Comparison of ENCODE assay signal across 11 mouse cellular contexts in the genomic region with DNA sequence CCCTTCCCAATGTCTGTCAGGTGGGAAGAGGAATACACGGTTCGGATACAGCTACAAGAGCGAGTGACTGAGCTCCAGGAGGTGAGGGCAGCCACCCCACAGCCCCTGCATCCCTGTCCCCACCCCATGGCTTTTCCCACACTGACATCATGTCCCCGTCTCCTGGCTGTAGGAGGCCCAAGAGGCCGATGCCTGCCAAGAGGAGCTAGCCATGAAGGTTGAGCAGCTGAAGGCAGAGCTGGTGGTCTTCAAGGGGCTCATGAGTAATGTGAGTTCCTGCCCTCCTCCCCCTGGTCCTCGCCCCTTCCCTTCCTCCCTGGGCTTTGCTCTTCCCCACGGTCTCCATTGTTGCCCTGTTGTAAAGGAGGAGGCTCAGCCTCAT. TPM values are rescaled to one million over a fixed set of nuclear protein-coding genes. Genes with fewer than 3 reads are reported as not detected.
A peak's percentile ranks its signal among the peaks of the same experiment; 100 is the strongest.
DNase-seq lines count a peak whose midpoint lies in the region; ATAC-seq and TF ChIP-seq lines count a peak whose summit lies in the region.
"Had no signal": no experiment of that assay in that cellular context is flagged by ENCODE, and none has a peak within 500 bp of the region (broad histone marks: within the 10 kb centered on the region; RNA-seq: fewer than 3 reads in every experiment).

No protein-coding gene starts in this region.

- no peak for ATAC-seq in liver, embryonic 11.5 days (replicated peaks; ENCODE audit: low FRiP score)
- no peak for ATAC-seq in intestine, embryonic 16.5 days

- no peak overlapping the region for H3K4me3 ChIP-seq in liver, adult 2 months (ENCODE audit: insufficient read depth, low read depth, low read length)
- no peak overlapping the region for H3K4me3 ChIP-seq in liver, embryonic 11.5 days (ENCODE audit: low read depth, low read length)
- H3K4me3 ChIP-seq in bone marrow macrophage, adult 2 months (ENCODE audit: insufficient read depth, low read length) = peak overlapping the region; percentile 44; the same call in 1 of the 2 replicates
- no peak overlapping the region for H3K4me3 ChIP-seq in intestine, embryonic 16.5 days (ENCODE audit: low read length)
- H3K4me3 ChIP-seq: stomach, embryonic 15.5 days had no signal

- WGBS in liver, adult 2 months = 86% methylated on average over 7 of the region's 7 CpGs
- 87% methylated on average over 7 of the region's 7 CpGs for WGBS in liver, embryonic 11.5 days
- 70% methylated on average over 7 of the region's 7 CpGs for WGBS in intestine, embryonic 16.5 days

- H3K9me3 ChIP-seq in liver, embryonic 11.5 days (ENCODE audit: control insufficient read depth, low read length) = no peaks in the 10 kb centered on the region
- no peaks in the 10 kb centered on the region for H3K9me3 ChIP-seq in intestine, embryonic 16.5 days (ENCODE audit: control insufficient read depth, low read length)
- H3K9me3 ChIP-seq: stomach, embryonic 15.5 days had no signal

- peaks cover 14% of the 10 kb centered on the region for H3K4me1 ChIP-seq in liver, adult 2 months (ENCODE audit: control insufficient read depth, insufficient read depth, low read length)
- peaks cover 52% of the 10 kb centered on the region for H3K4me1 ChIP-seq in liver, embryonic 11.5 days (replicated peaks; ENCODE audit: control insufficient read depth, insufficient read depth, low read length)
- peaks cover 34% of the 10 kb centered on the region for H3K4me1 ChIP-seq in bone marrow macrophage, adult 2 months (ENCODE audit: control insufficient read depth, insufficient read depth, low read length)
- peaks cover 42% of the 10 kb centered on the region for H3K4me1 ChIP-seq in intestine, embryonic 16.5 days (ENCODE audit: control insufficient read depth, insufficient read depth, low read length)

- no peaks in the 10 kb centered on the region for H3K27me3 ChIP-seq in liver, adult 2 months (ENCODE audit: control insufficient read depth, insufficient read depth, low read length)
- no peaks in the 10 kb centered on the region for H3K27me3 ChIP-seq in liver, embryonic 11.5 days (replicated peaks; ENCODE audit: control insufficient read depth, insufficient read depth, low read length)
- H3K27me3 ChIP-seq in intestine, embryonic 16.5 days (replicated peaks; ENCODE audit: control insufficient read depth, insufficient read depth, low read length) = no peaks in the 10 kb centered on the region
- H3K27me3 ChIP-seq: stomach, embryonic 15.5 days had no signal

- no peak overlapping the region for H3K4me2 ChIP-seq in liver, embryonic 11.5 days
- no peak overlapping the region for H3K4me2 ChIP-seq in intestine, embryonic 16.5 days (ENCODE audit: low read depth, low read length)

- H3K79me2 ChIP-seq in liver, adult 2 months (ENCODE audit: control insufficient read depth, insufficient read depth, low read length) = peaks cover 12% of the 10 kb centered on the region; the same call in 1 of the 2 replicates

- peak; percentile 96 for DNase-seq in heart, adult 11 months
- no peak for DNase-seq in heart, postnatal 10 days
- DNase-seq in liver, adult 2 months (ENCODE audit: extremely low read depth, low read depth, low spot score) = no peak
- no peak for DNase-seq in liver, embryonic 11.5 days (ENCODE audit: low spot score)
- no peak for DNase-seq in spleen, postnatal 4 days (ENCODE audit: low spot score in 2 of 2)
- DNase-seq in gastrocnemius, postnatal 25 days = no peak
- DNase-seq: adrenal gland, adult 8-10 months; cerebellum, adult 8-10 months had no signal

- no peak for TF ChIP-seq CTCF in liver, adult 2 months (IDR thresholded peaks at IDR 0.05; ENCODE audit: low read depth, low read length)
- TF ChIP-seq CTCF in bone marrow macrophage, adult 2 months (IDR thresholded peaks at IDR 0.05; ENCODE audit: low read depth, low read length) = no peak

- intact Hi-C loops in heart, postnatal 10 days (cut with DNase I) = loop anchor here (1.0 to 5.0 kb wide), 4 partner anchors 13 to 203 kb away; no protein-coding TSS in a partner anchor

- TF ChIP-seq POLR2A in liver, adult 2 months (IDR thresholded peaks at IDR 0.05; ENCODE audit: extremely low read depth, insufficient read depth, low read length) = no peak
- no peak for TF ChIP-seq POLR2A in bone marrow macrophage, adult 2 months (IDR thresholded peaks at IDR 0.05; ENCODE audit: borderline replicate concordance, low read depth, low read length)

- H3K9ac ChIP-seq in liver, adult 2 months (ENCODE audit: low read depth, low read length) = peak overlapping the region; percentile 10; the same call in 1 of the 2 replicates
- no peak overlapping the region for H3K9ac ChIP-seq in liver, embryonic 11.5 days (ENCODE audit: low read depth, low read length)
- H3K9ac ChIP-seq in intestine, embryonic 16.5 days (ENCODE audit: low read depth, low read length) = no peak overlapping the region
- H3K9ac ChIP-seq: stomach, embryonic 15.5 days had no signal

- no peak overlapping the region for H3K27ac ChIP-seq in liver, adult 2 months (replicated peaks; ENCODE audit: insufficient read depth, low read depth, low read length)
- H3K27ac ChIP-seq in liver, embryonic 11.5 days (ENCODE audit: low read depth, low read length) = no peak overlapping the region
- peak overlapping the region; percentile 93; the same call in 1 of the 2 replicates for H3K27ac ChIP-seq in bone marrow macrophage, adult 2 months (ENCODE audit: insufficient read depth, low read depth, low read length)
- 0 out of 2 replicates have a peak overlapping the region, but pooled peaks have one; percentile 1 for H3K27ac ChIP-seq in intestine, embryonic 16.5 days (ENCODE audit: low read length)

- no peaks in the 10 kb centered on the region for H3K36me3 ChIP-seq in liver, adult 2 months (ENCODE audit: control insufficient read depth, insufficient read depth, low read length)
- H3K36me3 ChIP-seq in liver, embryonic 11.5 days (ENCODE audit: control insufficient read depth, insufficient read depth, low read length) = peaks cover 8% of the 10 kb centered on the region
- no peaks in the 10 kb centered on the region for H3K36me3 ChIP-seq in intestine, embryonic 16.5 days (ENCODE audit: control insufficient read depth, insufficient read depth, low read length)

RNA-seq across cellular contexts. Expression of a gene that starts 4.5 kb away (rescaled TPM):
- total RNA-seq in heart, postnatal 10 days (2021) = 10 to 100 TPM; 13.0 to 17.8 TPM
- 2.5 and 2.6 TPM in 2 replicates for total RNA-seq in liver, adult 2 months (2014; rRNA removed)
- polyA plus RNA-seq in liver, adult 2 months (2012; rRNA removed) = 7.5 and 9.9 TPM in 2 replicates
- 7.7 and 9.9 TPM in 2 replicates for polyA plus RNA-seq in liver, embryonic 11.5 days (2014; fragmentation: Nextera tagmentation; extraction: Ambion mirVana)
- polyA plus RNA-seq in bone marrow macrophage, adult 2 months (2012; ENCODE audit: insufficient read depth, insufficient read length, missing spikeins) = 51.8 and 57.0 TPM in 2 replicates
- 4.5 and 5.3 TPM in 2 replicates for polyA plus RNA-seq in intestine, embryonic 16.5 days (2015; fragmentation: Nextera tagmentation; extraction: Ambion mirVana)
- 10 to 100 TPM; 12.4 to 15.3 TPM for total RNA-seq in gastrocnemius, postnatal 25 days (2021)

RNA-seq across cellular contexts. Expression of a gene that starts 16.7 kb away (rescaled TPM):
- 1,000 to 10,000 TPM; 3,414 to 3,559 TPM for total RNA-seq in heart, postnatal 10 days (2021)
- total RNA-seq in liver, adult 2 months (2014; rRNA removed) = 1,072 and 1,474 TPM in 2 replicates
- polyA plus RNA-seq in liver, adult 2 months (2012; rRNA removed) = 2,601 and 2,951 TPM in 2 replicates
- polyA plus RNA-seq in liver, embryonic 11.5 days (2014; fragmentation: Nextera tagmentation; extraction: Ambion mirVana) = 2,450 and 2,526 TPM in 2 replicates
- polyA plus RNA-seq in bone marrow macrophage, adult 2 months (2012; ENCODE audit: insufficient read depth, insufficient read length, missing spikeins) = 229 and 264 TPM in 2 replicates
- polyA plus RNA-seq in intestine, embryonic 16.5 days (2015; fragmentation: Nextera tagmentation; extraction: Ambion mirVana) = 2,256 and 2,328 TPM in 2 replicates
- total RNA-seq in gastrocnemius, postnatal 25 days (2021) = over 10,000 TPM; 11,297 to 11,631 TPM

RNA-seq across cellular contexts. Expression of a gene that starts 17.9 kb away (rescaled TPM):
- 10 to 100 TPM; 23.7 to 25.3 TPM for total RNA-seq in heart, postnatal 10 days (2021)
- total RNA-seq in liver, adult 2 months (2014; rRNA removed) = 8.2 and 9.7 TPM in 2 replicates
- 7.7 and 11.0 TPM in 2 replicates for polyA plus RNA-seq in liver, adult 2 months (2012; rRNA removed)
- 114 and 125 TPM in 2 replicates for polyA plus RNA-seq in liver, embryonic 11.5 days (2014; fragmentation: Nextera tagmentation; extraction: Ambion mirVana)
- 10.7 and 11.4 TPM in 2 replicates for polyA plus RNA-seq in bone marrow macrophage, adult 2 months (2012; ENCODE audit: insufficient read depth, insufficient read length, missing spikeins)
- polyA plus RNA-seq in intestine, embryonic 16.5 days (2015; fragmentation: Nextera tagmentation; extraction: Ambion mirVana) = 59.5 and 66.8 TPM in 2 replicates
- total RNA-seq in gastrocnemius, postnatal 25 days (2021) = 10 to 100 TPM; 14.6 to 18.6 TPM

RNA-seq across cellular contexts. Expression of a gene that starts 41.9 kb away (rescaled TPM):
- 10 to 100 TPM; 42.3 to 51.8 TPM for total RNA-seq in heart, postnatal 10 days (2021)
- total RNA-seq in liver, adult 2 months (2014; rRNA removed) = 2.4 and 4.6 TPM in 2 replicates
- polyA plus RNA-seq in liver, adult 2 months (2012; rRNA removed) = 3.5 and 5.3 TPM in 2 replicates
- polyA plus RNA-seq in liver, embryonic 11.5 days (2014; fragmentation: Nextera tagmentation; extraction: Ambion mirVana) = 150 and 158 TPM in 2 replicates
- polyA plus RNA-seq in bone marrow macrophage, adult 2 months (2012; ENCODE audit: insufficient read depth, insufficient read length, missing spikeins) = 83.1 and 85.5 TPM in 2 replicates
- 67.8 and 78.0 TPM in 2 replicates for polyA plus RNA-seq in intestine, embryonic 16.5 days (2015; fragmentation: Nextera tagmentation; extraction: Ambion mirVana)
- 10 to 100 TPM; 12.1 to 12.7 TPM for total RNA-seq in gastrocnemius, postnatal 25 days (2021)

RNA-seq across cellular contexts. Expression of a gene that starts 42.0 kb away (rescaled TPM):
- total RNA-seq in heart, postnatal 10 days (2021) = 100 to 1,000 TPM; 272 to 283 TPM
- total RNA-seq in liver, adult 2 months (2014; rRNA removed) = 43.0 and 44.0 TPM in 2 replicates
- 69.8 and 72.4 TPM in 2 replicates for polyA plus RNA-seq in liver, adult 2 months (2012; rRNA removed)
- polyA plus RNA-seq in liver, embryonic 11.5 days (2014; fragmentation: Nextera tagmentation; extraction: Ambion mirVana) = 287 and 311 TPM in 2 replicates
- 68.6 and 82.0 TPM in 2 replicates for polyA plus RNA-seq in bone marrow macrophage, adult 2 months (2012; ENCODE audit: insufficient read depth, insufficient read length, missing spikeins)
- polyA plus RNA-seq in intestine, embryonic 16.5 days (2015; fragmentation: Nextera tagmentation; extraction: Ambion mirVana) = 267 and 284 TPM in 2 replicates
- total RNA-seq in gastrocnemius, postnatal 25 days (2021) = 100 to 1,000 TPM; 214 to 227 TPM

Comparison
In these comparisons a context has a peak if more than half of its experiments do, and no peak if none do; other contexts are left out.
1. H3K27ac ChIP-seq: peak in bone marrow macrophage, adult 2 months (single experiment) and intestine, embryonic 16.5 days (single experiment); none in liver, adult 2 months (single experiment) and liver, embryonic 11.5 days (single experiment).